Mouse (Mus musculus) ES-E14 (cell line): Measurements from ENCODE around the gene Ldb2. TPM values are rescaled to one million over a fixed set of nuclear protein-coding genes. Genes with fewer than 3 reads are reported as not detected.

Source experiments
- DNase-seq: peaks from one replicate; pipeline ENCODE4 v3.0.0-alpha.2; 2013; ENCODE audit warnings: low read depth, low spot score
- H3K27ac ChIP-seq: 2 replicates; pipeline ENCODE4 v1.5.1; 2012; ENCODE audit warnings: low read depth, mild to moderate bottlenecking, low read length, moderate library complexity, mixed read lengths; ENCODE audit not compliant: poor library complexity, insufficient read depth, severe bottlenecking
- H3K36me3 ChIP-seq: 2 replicates; pipeline ENCODE4 v1.6.1; 2012; ENCODE audit warnings: mild to moderate bottlenecking, low read length, moderate library complexity, mixed read lengths; ENCODE audit not compliant: control insufficient read depth, poor library complexity, insufficient read depth, severe bottlenecking
- H3K4me1 ChIP-seq, 2 experiments: fragments of 150-350 bp in 1 of 2; sonication (generic) in 1 of 2; 2 replicates each; pipeline ENCODE4 v1.6.1; 2012; ENCODE audit warnings: low read length in 2 of 2, mild to moderate bottlenecking in 1 of 2, mixed read lengths in 1 of 2; ENCODE audit not compliant: control insufficient read depth in 2 of 2, insufficient read depth in 2 of 2, poor library complexity in 1 of 2
- H3K4me3 ChIP-seq, 2 experiments: fragments of 150-350 bp in 1 of 2; sonication (generic) in 1 of 2; 2 replicates each; pipeline ENCODE4 v1.5.1; 2012; ENCODE audit warnings: low read length in 2 of 2, low read depth in 1 of 2, mild to moderate bottlenecking in 1 of 2, mixed read lengths in 1 of 2; ENCODE audit not compliant: insufficient read depth in 1 of 2, poor library complexity in 1 of 2, severe bottlenecking in 1 of 2
- H3K9ac ChIP-seq: 2 replicates; pipeline ENCODE4 v1.6.1; 2012; ENCODE audit warnings: low read depth, mild to moderate bottlenecking, low read length, mixed read lengths; ENCODE audit not compliant: poor library complexity, insufficient read depth, severe bottlenecking
- H3K9me3 ChIP-seq: fragments of 150-350 bp; sonication (generic); 2 replicates; pipeline ENCODE4 v1.6.1; 2012; ENCODE audit warnings: low read depth, mild to moderate bottlenecking, low read length; ENCODE audit not compliant: control insufficient read depth, insufficient read depth
- CHD2 ChIP-seq: IDR thresholded peaks from 2 replicates; pipeline ENCODE4 v1.6.1; 2014; ENCODE audit warnings: mild to moderate bottlenecking, low read depth, low read length, inconsistent platforms
- HCFC1 ChIP-seq: IDR thresholded peaks from 2 replicates; pipeline ENCODE4 v1.6.1; 2012; ENCODE audit warnings: low read length, inconsistent platforms, borderline replicate concordance; ENCODE audit not compliant: insufficient read depth
- MAFK ChIP-seq: IDR thresholded peaks from 2 replicates; pipeline ENCODE4 v1.6.1; 2014; ENCODE audit warnings: mild to moderate bottlenecking, low read depth, low read length, inconsistent platforms; ENCODE audit not compliant: insufficient read depth
- ZC3H11A ChIP-seq: IDR thresholded peaks from 2 replicates; pipeline ENCODE4 v1.6.1; 2012; ENCODE audit warnings: low read depth, mild to moderate bottlenecking, inconsistent platforms, low read length, borderline replicate concordance
- ZNF384 ChIP-seq: IDR thresholded peaks from 2 replicates; pipeline ENCODE4 v1.6.1; 2012; ENCODE audit warnings: low read depth, low read length, inconsistent platforms
- in situ Hi-C, 2 experiments: fragments of 600-800 bp; cut with MboI; formaldehyde crosslinking; loops; one replicate each; pipeline ENCODE4 v1.15.1; 2025; ENCODE audit warnings: low sequenced_read_pairs in 2 of 2, inconsistent platforms in 1 of 2; ENCODE audit not compliant: unreplicated experiment in 2 of 2
- total RNA-seq: library from RNA; depleted of rRNA; stranded (reverse); fragments of 300-350 nt; gene quantifications from 2 replicates; pipeline ENCODE4 v1.2.3, GENCODE M21; 2012

Ldb2 gene
- total RNA-seq, 1 experiment, result 0.40 TPM

- Histone ChIP-seq H3K9ac (no peak overlapping the region), H3K9me3 (no peaks in the 10 kb centered on the region), H3K4me1 (no peaks in the 10 kb centered on the region), H3K4me3 (no peak overlapping the region), H3K36me3 (no peaks in the 10 kb centered on the region), H3K27ac (no peak overlapping the region)
- DNase-seq, result no peak
- in situ Hi-C loops, result no loop called here
- TF ChIP-seq ZNF384 (no peak), MAFK (no peak), CHD2 (no peak), HCFC1 (no peak), ZC3H11A (no peak)
Measured at GRCm38 (mm10) chr5:44745706-44746105, 53.8 kb downstream of the Ldb2 start.

DNA sequence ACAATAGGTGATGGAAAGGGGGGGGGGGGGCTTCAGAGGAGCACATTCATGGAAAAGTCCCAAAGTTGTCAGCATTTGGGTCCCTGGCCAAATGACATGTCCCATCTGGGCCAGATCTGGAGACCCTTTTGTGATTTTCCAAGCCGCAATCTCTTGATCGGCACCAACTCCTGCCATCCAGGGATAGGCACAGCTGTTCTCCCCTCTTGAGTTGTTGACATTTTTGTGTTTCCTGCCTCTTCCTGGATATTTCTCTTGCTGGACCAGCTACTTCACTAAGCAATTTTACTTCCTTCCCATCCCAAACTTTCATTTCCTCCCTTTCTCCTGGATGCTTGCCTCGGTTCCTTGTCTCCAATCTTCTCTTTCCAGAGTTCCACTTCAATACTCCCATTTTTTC lies 63.1 kb downstream of the Ldb2 start:
- DNase-seq, result no peak
- no peak overlapping the region for H3K4me3 ChIP-seq
- H3K9me3 ChIP-seq, result no peaks in the 10 kb centered on the region
- no peak overlapping the region for H3K27ac ChIP-seq
- in situ Hi-C loops, result no loop called here
- H3K9ac ChIP-seq, result no peak overlapping the region
- no peak for TF ChIP-seq HCFC1
- TF ChIP-seq CHD2, result no peak
- TF ChIP-seq ZC3H11A, result no peak
- no peak for TF ChIP-seq ZNF384
- TF ChIP-seq MAFK, result no peak
- no peaks in the 10 kb centered on the region for H3K36me3 ChIP-seq
- H3K4me1 ChIP-seq, result no peaks in the 10 kb centered on the region

DNA sequence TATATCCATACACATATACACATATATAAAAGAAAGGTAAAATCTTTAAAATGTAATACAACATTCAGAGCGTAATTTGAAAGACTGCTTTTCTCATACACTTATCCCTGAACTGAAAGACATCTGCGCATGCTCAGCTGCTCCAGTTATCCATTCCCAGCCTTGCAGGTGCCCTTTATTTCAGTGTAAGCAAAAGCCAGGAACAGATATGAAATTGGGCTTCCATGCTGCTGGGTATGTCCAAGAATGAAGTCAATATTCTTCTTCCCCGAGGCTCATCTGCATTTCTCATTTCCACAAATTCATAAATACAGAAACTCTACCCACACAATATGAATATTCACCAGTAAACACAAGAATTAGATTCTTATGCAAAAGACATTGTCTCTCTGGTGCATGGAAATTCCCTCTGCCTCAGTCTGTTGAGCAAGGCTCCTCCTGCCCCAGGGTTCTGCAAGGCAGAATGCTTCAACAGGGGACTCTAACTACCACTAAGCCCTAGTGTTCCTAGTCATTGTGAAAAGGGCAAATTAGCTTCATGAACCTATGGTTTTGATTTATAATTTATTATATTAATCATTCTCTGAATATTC lies 65.3 kb downstream of the Ldb2 start:
- in situ Hi-C loops, result no loop called here
- H3K36me3 ChIP-seq, result no peaks in the 10 kb centered on the region
- H3K9me3 ChIP-seq, result no peaks in the 10 kb centered on the region
- TF ChIP-seq MAFK, result no peak
- no peak for TF ChIP-seq HCFC1
- TF ChIP-seq ZNF384, result no peak
- TF ChIP-seq CHD2, result no peak
- no peak for TF ChIP-seq ZC3H11A
- no peak overlapping the region for H3K9ac ChIP-seq
- H3K4me1 ChIP-seq, result no peaks in the 10 kb centered on the region
- no peak for DNase-seq
- no peak overlapping the region for H3K27ac ChIP-seq
- no peak overlapping the region for H3K4me3 ChIP-seq

DNA sequence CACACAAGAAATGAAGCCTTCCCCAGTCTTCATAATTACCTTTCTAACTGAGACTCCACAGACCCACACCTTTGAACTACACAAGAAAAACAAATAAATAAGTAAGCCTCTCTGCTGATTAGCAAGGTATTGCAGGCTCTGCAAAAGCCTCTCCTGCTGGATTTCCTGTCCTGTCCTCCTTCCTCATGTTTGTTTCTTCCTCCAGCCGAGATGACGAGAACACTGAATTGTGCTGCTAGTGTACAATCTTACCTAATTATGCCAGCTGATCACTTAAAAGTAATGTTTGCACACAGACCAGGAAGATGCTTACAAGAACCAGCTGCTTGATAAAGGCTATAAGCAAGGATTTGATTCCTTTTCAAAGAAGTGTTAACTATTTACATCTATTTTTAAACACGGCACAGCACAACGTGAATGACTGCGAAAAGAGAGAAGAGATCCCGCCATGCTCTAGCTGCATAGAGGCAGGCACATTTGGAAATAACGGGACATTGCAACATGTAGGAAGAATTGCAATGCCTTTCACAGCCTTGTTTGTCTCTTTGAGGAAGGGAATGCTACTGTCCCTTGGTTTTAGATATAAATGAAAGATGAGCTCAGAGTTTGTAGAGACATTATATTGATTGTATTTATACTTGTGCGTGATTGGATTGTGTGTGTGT lies 69.7 kb downstream of the Ldb2 start:
- TF ChIP-seq HCFC1, result no peak
- no peak for TF ChIP-seq ZNF384
- TF ChIP-seq ZC3H11A, result no peak
- TF ChIP-seq MAFK, result no peak
- TF ChIP-seq CHD2, result no peak
- H3K9ac ChIP-seq, result no peak overlapping the region
- H3K36me3 ChIP-seq, result no peaks in the 10 kb centered on the region
- in situ Hi-C loops, result no loop called here
- no peaks in the 10 kb centered on the region for H3K9me3 ChIP-seq
- H3K4me3 ChIP-seq, result no peak overlapping the region
- H3K27ac ChIP-seq, result no peak overlapping the region
- H3K4me1 ChIP-seq, result no peaks in the 10 kb centered on the region
- no peak for DNase-seq
